Mouse (Mus musculus) E14TG2a.4 (cell line): ENCODE measurements at regions not wholly inside any gene's neighbourhood (a gene's known extent, or its start where the extent isn't known, plus 50 kb on each side); places are given as distances from the start of the nearest gene placed in this dataset.

ENCODE experiments used
- CTCF ChIP-seq: conservative IDR thresholded peaks from 2 replicates; pipeline ENCODE4 v1.5.1; 2014; ENCODE audit warnings: low read length
- NANOG ChIP-seq: IDR thresholded peaks from 2 replicates; pipeline ENCODE4 v1.6.1; 2014; ENCODE audit warnings: borderline replicate concordance, low read length, mixed read lengths
- POU5F1 ChIP-seq: IDR thresholded peaks from 2 replicates; pipeline ENCODE4 v1.6.1; 2014; ENCODE audit warnings: low read length, borderline replicate concordance

GRCm38 (mm10) chr12:32533641-32534040, 155.1 kb downstream of the Ccdc71l start:
- TF ChIP-seq CTCF (no peak), NANOG (no peak), POU5F1 (no peak)
